Mouse (Mus musculus): Measurements from ENCODE around the gene Spsb1. TPM values are rescaled to one million over a fixed set of nuclear protein-coding genes. Genes with fewer than 3 reads are reported as not detected.

Spsb1 gene
- polyA plus RNA-seq, 1 experiment from 2014 or later = 26.9 TPM

DNA sequence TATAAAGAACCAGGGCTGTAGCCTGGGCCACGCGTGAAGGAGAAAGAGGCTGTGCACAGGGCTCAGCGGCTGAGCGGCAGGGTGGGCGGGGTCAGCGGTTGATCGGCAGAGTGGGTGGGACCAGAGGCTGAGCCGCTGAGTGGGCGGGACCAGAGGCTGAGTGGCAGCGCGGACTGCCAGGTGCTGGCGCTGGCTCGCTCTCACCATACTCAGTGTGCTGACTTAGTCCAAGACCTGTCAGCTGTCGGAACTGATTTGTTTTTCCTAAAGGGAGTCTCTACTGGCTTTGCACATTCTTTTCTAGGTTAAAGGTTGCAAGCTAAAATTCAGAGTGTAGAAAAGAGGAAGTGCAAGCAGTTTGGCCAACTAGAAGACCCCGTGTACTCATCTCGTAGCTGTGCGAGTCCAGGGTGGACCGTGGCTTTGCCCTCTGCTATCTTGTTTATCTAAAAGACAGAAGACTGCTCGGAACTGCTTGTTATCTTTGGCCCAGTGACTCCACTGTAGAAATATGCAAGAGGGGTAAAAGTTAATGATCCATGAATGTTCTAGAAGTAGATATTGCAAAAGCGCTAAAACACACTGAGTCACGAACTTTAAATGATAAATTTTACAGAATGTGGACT lies 34.2 kb upstream of the Spsb1 start:
- Histone ChIP-seq H3K27me3 (ENCODE audit: control insufficient read depth, insufficient read depth, low read length) (no peaks in the 10 kb centered on the region), H3K9ac (ENCODE audit: low read length) (peak overlapping the region; percentile 37; the same call in 1 of the 2 replicates), H3K27ac (ENCODE audit: low read depth, low read length) (no peak overlapping the region), H3K4me2 (ENCODE audit: low read depth) (peak overlapping the region; percentile 27), H3K4me1 (ENCODE audit: control insufficient read depth, insufficient read depth, low read length) (peaks cover 17% of the 10 kb centered on the region), H3K36me3 (ENCODE audit: control insufficient read depth, insufficient read depth, low read length) (no peaks in the 10 kb centered on the region), H3K4me3 (ENCODE audit: low read depth, low read length) (peak overlapping the region; percentile 13; the same call in 1 of the 2 replicates), H3K9me3 (ENCODE audit: control insufficient read depth, low read length) (no peaks in the 10 kb centered on the region)
- DNase-seq (ENCODE audit: low spot score) = peak; percentile 85
- peak; percentile 85 for ATAC-seq (ENCODE audit: insufficient read depth, low FRiP score, low TSS enrichment)
- 11% methylated on average over 21 of the region's 21 CpGs for WGBS

DNA sequence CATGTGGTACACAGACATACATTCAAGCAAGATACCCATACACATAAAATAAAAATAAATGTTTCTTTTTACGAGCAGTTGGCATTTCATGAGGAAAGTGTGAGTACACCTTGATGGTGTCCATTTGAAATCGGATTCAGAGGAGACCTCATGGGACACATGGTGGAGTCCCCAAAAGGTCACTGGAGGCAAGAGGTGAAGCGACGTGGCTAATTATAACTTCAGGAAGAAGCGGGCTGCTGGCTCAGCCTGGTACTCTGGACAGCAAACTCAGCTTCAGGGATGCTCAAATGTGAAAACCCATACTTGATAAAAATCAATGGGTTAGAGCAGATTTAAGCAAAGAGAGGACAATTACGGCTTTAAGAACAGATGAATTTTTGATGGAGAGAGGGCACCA lies 33.5 kb upstream of the Spsb1 start:
- ATAC-seq (ENCODE audit: insufficient read depth, low FRiP score, low TSS enrichment) (no peak), DNase-seq (ENCODE audit: low spot score) (no peak)
- H3K36me3 ChIP-seq (ENCODE audit: control insufficient read depth, insufficient read depth, low read length) = no peaks in the 10 kb centered on the region
- H3K27ac ChIP-seq (ENCODE audit: low read depth, low read length) = no peak overlapping the region
- H3K4me3 ChIP-seq (ENCODE audit: low read depth, low read length) = no peak overlapping the region
- H3K9ac ChIP-seq (ENCODE audit: low read length) = no peak overlapping the region
- H3K9me3 ChIP-seq (ENCODE audit: control insufficient read depth, low read length) = no peaks in the 10 kb centered on the region
- peak overlapping the region; percentile 27; the same call in 1 of the 2 replicates for H3K4me2 ChIP-seq (ENCODE audit: low read depth)
- H3K4me1 ChIP-seq (ENCODE audit: control insufficient read depth, insufficient read depth, low read length) = peaks cover 17% of the 10 kb centered on the region
- no peaks in the 10 kb centered on the region for H3K27me3 ChIP-seq (ENCODE audit: control insufficient read depth, insufficient read depth, low read length)
- WGBS = 81% methylated on average over 6 of the region's 6 CpGs

DNA sequence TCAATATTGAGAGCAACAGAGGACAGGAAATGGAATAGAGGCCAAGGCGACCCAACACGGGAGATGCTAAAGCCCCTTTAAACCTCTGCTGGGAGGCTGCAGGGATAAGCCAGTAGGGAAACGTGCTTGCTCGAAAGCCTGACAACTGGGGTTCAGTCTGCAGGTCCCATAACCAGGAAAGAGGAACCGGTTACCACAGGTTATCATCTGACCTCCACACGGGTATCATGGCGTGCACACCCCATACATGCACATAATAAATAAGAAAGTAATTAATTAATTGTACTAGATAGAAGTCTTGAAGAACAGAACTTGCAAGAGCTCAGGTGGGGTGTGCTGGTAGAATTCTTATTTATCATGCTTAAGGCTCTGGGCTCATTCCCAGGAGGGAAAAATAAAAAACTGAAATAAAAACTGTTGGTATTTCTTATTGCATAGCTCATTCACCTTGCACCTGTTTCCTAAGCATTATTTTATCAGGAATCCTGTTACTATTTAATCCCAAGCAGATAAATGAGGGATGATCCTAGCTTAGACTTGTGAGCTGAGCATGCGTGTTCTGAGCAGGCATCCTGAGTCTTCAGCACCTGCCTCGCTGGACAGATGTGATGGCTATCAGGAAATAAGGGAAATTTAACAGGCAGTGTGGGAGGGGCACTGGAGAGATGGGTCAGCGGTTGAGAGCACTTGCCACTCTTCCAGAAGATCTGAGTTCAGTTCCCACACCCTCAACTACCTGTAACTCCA lies 32.0 kb upstream of the Spsb1 start:
- WGBS = 83% methylated on average over 10 of the region's 10 CpGs
- no peak overlapping the region for H3K9ac ChIP-seq (ENCODE audit: low read length)
- H3K27ac ChIP-seq (ENCODE audit: low read depth, low read length) = no peak overlapping the region
- ATAC-seq (ENCODE audit: insufficient read depth, low FRiP score, low TSS enrichment) = no peak
- H3K4me2 ChIP-seq (ENCODE audit: low read depth) = no peak overlapping the region
- no peaks in the 10 kb centered on the region for H3K36me3 ChIP-seq (ENCODE audit: control insufficient read depth, insufficient read depth, low read length)
- H3K4me3 ChIP-seq (ENCODE audit: low read depth, low read length) = no peak overlapping the region
- no peak for DNase-seq (ENCODE audit: low spot score)
- H3K9me3 ChIP-seq (ENCODE audit: control insufficient read depth, low read length) = no peaks in the 10 kb centered on the region
- peaks cover 17% of the 10 kb centered on the region for H3K4me1 ChIP-seq (ENCODE audit: control insufficient read depth, insufficient read depth, low read length)
- H3K27me3 ChIP-seq (ENCODE audit: control insufficient read depth, insufficient read depth, low read length) = no peaks in the 10 kb centered on the region

DNA sequence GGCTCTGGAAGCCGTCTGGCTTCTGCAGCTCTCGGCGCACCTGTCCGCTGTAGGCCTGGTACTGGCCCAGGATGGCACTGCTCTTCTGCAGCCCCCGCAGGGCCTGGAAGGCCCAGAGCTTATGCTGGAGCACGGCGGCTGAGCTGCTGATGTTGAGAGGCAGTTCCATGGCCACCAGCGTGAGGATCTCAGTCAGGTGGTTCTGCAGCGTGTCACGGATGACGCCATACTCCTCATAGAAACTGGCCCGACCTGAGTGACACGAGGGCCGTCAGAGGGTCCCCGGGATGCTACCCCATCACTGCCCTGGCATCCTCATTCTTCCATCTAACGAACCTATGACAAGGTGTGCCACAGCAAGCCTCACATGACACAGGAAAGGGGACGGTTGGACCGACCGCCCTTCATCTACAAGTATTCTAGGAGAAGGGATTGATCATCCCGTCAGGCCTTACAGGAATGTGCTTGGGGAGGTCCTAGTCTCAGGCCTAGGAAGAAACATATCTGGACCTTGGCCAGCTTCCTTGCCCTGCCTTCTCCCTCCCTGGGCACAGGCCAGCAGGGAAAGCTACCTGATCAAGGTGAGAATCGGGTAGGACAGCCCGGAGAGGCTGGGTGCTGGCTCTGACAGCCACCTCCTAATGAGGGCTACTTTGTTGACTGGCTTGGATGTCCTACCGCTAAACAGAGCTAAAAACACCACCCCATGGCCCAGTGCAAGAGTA lies 29.2 kb upstream of the Spsb1 start:
- ATAC-seq (ENCODE audit: insufficient read depth, low FRiP score, low TSS enrichment) (no peak), DNase-seq (ENCODE audit: low spot score) (no peak)
- H3K36me3 ChIP-seq (ENCODE audit: control insufficient read depth, insufficient read depth, low read length) = no peaks in the 10 kb centered on the region
- H3K9ac ChIP-seq (ENCODE audit: low read length) = no peak overlapping the region; the same call in 1 of the 2 replicates
- peaks cover 4% of the 10 kb centered on the region; the same call in 1 of the 2 replicates for H3K4me1 ChIP-seq (ENCODE audit: control insufficient read depth, insufficient read depth, low read length)
- WGBS = 92% methylated on average over 23 of the region's 23 CpGs
- no peaks in the 10 kb centered on the region for H3K27me3 ChIP-seq (ENCODE audit: control insufficient read depth, insufficient read depth, low read length)
- no peak overlapping the region for H3K4me3 ChIP-seq (ENCODE audit: low read depth, low read length)
- H3K4me2 ChIP-seq (ENCODE audit: low read depth) = no peak overlapping the region
- no peaks in the 10 kb centered on the region for H3K9me3 ChIP-seq (ENCODE audit: control insufficient read depth, low read length)
- H3K27ac ChIP-seq (ENCODE audit: low read depth, low read length) = no peak overlapping the region

DNA sequence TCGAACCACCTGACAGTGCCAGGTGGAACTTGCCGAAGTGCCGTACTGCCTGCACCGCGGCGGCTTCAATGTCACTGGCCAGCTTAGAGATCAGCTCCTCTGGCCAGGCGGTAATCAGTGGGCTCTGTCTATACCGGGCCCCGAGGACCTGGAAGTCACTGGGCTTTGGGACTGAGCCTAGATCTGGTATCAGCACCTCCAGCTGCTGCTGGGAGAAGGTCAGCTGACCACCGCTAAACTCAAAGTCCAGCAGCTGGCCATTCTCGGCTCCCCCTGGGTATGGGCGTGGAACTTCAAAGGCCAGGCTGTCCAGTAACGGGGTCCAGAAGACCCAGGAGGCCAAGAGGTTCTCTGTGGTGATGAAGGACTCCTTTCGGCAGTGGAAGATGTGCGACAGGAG lies 27.3 kb upstream of the Spsb1 start:
- 79% methylated on average over 15 of the region's 15 CpGs for WGBS
- no peaks in the 10 kb centered on the region for H3K27me3 ChIP-seq (ENCODE audit: control insufficient read depth, insufficient read depth, low read length)
- no peaks in the 10 kb centered on the region for H3K9me3 ChIP-seq (ENCODE audit: control insufficient read depth, low read length)
- DNase-seq (ENCODE audit: low spot score) = no peak
- no peak overlapping the region for H3K27ac ChIP-seq (ENCODE audit: low read depth, low read length)
- no peak overlapping the region for H3K4me3 ChIP-seq (ENCODE audit: low read depth, low read length)
- ATAC-seq (ENCODE audit: insufficient read depth, low FRiP score, low TSS enrichment) = no peak
- peaks cover 4% of the 10 kb centered on the region; the same call in 1 of the 2 replicates for H3K4me1 ChIP-seq (ENCODE audit: control insufficient read depth, insufficient read depth, low read length)
- no peak overlapping the region for H3K9ac ChIP-seq (ENCODE audit: low read length)
- H3K36me3 ChIP-seq (ENCODE audit: control insufficient read depth, insufficient read depth, low read length) = no peaks in the 10 kb centered on the region
- H3K4me2 ChIP-seq (ENCODE audit: low read depth) = no peak overlapping the region

DNA sequence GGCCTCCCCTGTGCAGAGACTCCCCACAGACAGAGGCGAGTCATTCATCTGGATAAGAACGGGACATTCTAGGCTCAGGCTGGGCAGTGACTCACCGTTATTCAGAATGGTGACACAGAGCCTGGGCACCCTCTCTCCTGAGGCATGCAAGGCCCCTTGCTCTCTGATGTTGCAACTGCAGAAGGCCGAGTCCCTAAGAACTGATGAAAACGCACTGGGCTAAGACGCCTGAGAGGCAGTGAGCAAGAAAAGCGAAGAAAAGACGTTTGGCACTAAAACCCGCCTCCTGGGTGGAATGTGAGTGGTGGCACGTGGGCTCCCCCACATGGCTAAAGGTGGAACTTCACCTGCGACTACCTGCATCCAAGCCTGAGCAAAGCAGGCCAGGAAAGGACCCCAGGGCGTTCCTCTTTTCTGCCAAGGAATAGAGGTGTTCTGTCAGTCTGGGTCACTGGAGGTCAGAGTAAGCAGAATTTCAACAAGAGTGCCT lies 25.0 kb upstream of the Spsb1 start:
- 2% methylated on average over 12 of the region's 12 CpGs for WGBS
- H3K36me3 ChIP-seq (ENCODE audit: control insufficient read depth, insufficient read depth, low read length) = no peaks in the 10 kb centered on the region

DNA sequence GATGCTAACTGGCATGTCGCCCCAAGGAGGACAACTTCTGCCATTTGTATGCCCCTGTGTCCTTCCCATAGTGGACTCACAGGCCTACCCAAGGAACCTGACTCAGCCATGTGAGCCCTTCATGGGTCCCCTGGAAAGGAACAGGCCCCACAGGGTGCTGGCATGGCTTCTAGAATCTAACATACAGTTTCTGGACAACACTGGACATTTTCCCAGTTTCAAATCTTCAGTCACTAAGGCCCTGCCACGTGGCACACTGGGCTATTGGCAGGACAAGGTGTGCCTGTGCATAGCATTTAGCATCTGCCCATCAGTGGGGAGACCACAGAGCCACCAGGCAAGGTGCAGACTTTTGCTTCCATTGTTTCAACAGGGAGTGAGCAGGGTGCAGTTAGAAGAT lies 24.0 kb upstream of the Spsb1 start:
- no peak for DNase-seq (ENCODE audit: low spot score)
- Histone ChIP-seq H3K9me3 (ENCODE audit: control insufficient read depth, low read length) (no peaks in the 10 kb centered on the region), H3K36me3 (ENCODE audit: control insufficient read depth, insufficient read depth, low read length) (no peaks in the 10 kb centered on the region), H3K27me3 (ENCODE audit: control insufficient read depth, insufficient read depth, low read length) (no peaks in the 10 kb centered on the region), H3K27ac (ENCODE audit: low read depth, low read length) (no peak overlapping the region), H3K4me2 (ENCODE audit: low read depth) (no peak overlapping the region), H3K4me1 (ENCODE audit: control insufficient read depth, insufficient read depth, low read length) (peaks cover 4% of the 10 kb centered on the region; the same call in 1 of the 2 replicates), H3K9ac (ENCODE audit: low read length) (no peak overlapping the region), H3K4me3 (ENCODE audit: low read depth, low read length) (no peak overlapping the region)
- no peak for ATAC-seq (ENCODE audit: insufficient read depth, low FRiP score, low TSS enrichment)
- WGBS = 80% methylated on average over 2 of the region's 2 CpGs

More for the DNA sequence above, 25.0 kb upstream of the Spsb1 start:
- H3K27ac ChIP-seq (ENCODE audit: low read depth, low read length) = no peak overlapping the region
- DNase-seq (ENCODE audit: low spot score) = peak; percentile 87
- peaks cover 4% of the 10 kb centered on the region; the same call in 1 of the 2 replicates for H3K4me1 ChIP-seq (ENCODE audit: control insufficient read depth, insufficient read depth, low read length)
- H3K4me2 ChIP-seq (ENCODE audit: low read depth) = peak overlapping the region; percentile 33
- H3K9ac ChIP-seq (ENCODE audit: low read length) = no peak overlapping the region
- ATAC-seq (ENCODE audit: insufficient read depth, low FRiP score, low TSS enrichment) = peak; percentile 23; the same call in 1 of the 2 replicates
- H3K27me3 ChIP-seq (ENCODE audit: control insufficient read depth, insufficient read depth, low read length) = no peaks in the 10 kb centered on the region
- H3K4me3 ChIP-seq (ENCODE audit: low read depth, low read length) = no peak overlapping the region
- H3K9me3 ChIP-seq (ENCODE audit: control insufficient read depth, low read length) = no peaks in the 10 kb centered on the region

DNA sequence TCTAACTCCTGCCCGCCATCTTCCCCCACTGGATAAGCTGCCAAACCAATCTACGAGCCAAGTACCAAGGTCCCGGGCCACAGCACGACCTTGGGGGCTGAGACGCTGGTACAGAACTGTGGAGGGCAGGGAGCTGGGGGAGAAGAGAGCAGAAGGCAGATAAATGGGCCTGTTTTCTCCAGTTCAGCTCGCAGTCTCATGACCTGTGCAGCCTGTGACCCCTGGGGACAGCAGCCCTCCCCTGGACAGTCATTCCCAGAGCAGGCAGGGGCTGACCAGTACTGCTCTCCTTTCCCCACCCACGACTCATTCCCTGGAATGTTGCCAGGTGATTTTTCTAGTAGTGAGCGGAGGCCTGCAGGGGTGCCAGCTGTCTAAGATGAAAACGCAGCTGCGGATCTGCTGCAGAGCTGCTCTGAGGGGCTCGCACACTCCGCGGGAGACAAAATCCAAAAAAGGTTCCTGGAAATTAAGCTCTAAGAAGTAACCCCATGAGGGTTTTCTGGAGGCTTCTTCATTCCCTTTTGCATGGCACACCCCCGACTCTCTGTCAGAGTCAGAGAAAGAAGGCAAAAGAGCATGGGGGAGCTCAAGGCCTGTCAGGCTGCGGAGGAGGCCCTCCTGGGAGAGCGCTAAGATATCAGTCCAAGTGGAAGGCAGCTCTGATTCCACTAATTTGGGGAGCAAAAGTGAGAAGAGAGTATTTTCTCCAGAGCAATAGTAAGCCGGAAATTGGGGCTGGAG lies 23.1 kb upstream of the Spsb1 start:
- Histone ChIP-seq H3K4me2 (ENCODE audit: low read depth) (no peak overlapping the region), H3K9ac (ENCODE audit: low read length) (no peak overlapping the region), H3K4me3 (ENCODE audit: low read depth, low read length) (no peak overlapping the region), H3K27me3 (ENCODE audit: control insufficient read depth, insufficient read depth, low read length) (no peaks in the 10 kb centered on the region), H3K9me3 (ENCODE audit: control insufficient read depth, low read length) (no peaks in the 10 kb centered on the region), H3K36me3 (ENCODE audit: control insufficient read depth, insufficient read depth, low read length) (no peaks in the 10 kb centered on the region), H3K4me1 (ENCODE audit: control insufficient read depth, insufficient read depth, low read length) (peaks cover 4% of the 10 kb centered on the region; the same call in 1 of the 2 replicates), H3K27ac (ENCODE audit: low read depth, low read length) (no peak overlapping the region)
- no peak for ATAC-seq (ENCODE audit: insufficient read depth, low FRiP score, low TSS enrichment)
- 65% methylated on average over 17 of the region's 17 CpGs for WGBS
- no peak for DNase-seq (ENCODE audit: low spot score)
